Mouse (Mus musculus) CH12.LX (cell line): ENCODE data around the gene Hmox1. TPM values are rescaled to one million over a fixed set of nuclear protein-coding genes. Genes with fewer than 3 reads are reported as not detected.

Source experiments
- DNase-seq: peaks from one replicate; pipeline ENCODE4 v3.0.0-alpha.2; 2013; ENCODE audit errors: extremely low read depth
- H3K27ac ChIP-seq: 2 replicates; pipeline ENCODE4 v1.5.1; 2012; ENCODE audit warnings: low read depth, mild to moderate bottlenecking, control low read depth, moderate library complexity; ENCODE audit not compliant: insufficient read depth
- H3K27me3 ChIP-seq: replicated peaks from 2 replicates; pipeline ENCODE3; 2012; ENCODE audit warnings: inconsistent platforms
- H3K36me3 ChIP-seq, 2 experiments: replicated peaks in 1 of 2; 2 replicates each; pipeline versions ENCODE3 to v1.6.1; 2012; ENCODE audit warnings: inconsistent platforms in 1 of 2, low read length in 1 of 2, mild to moderate bottlenecking in 1 of 2, mixed read lengths in 1 of 2, moderate library complexity in 1 of 2; ENCODE audit not compliant: control insufficient read depth in 1 of 2, insufficient read depth in 1 of 2
- H3K4me1 ChIP-seq, 2 experiments: 2 replicates each; pipeline ENCODE4 v1.6.1; 2012; ENCODE audit warnings: inconsistent platforms in 1 of 2, moderate library complexity in 1 of 2; ENCODE audit not compliant: insufficient read depth in 2 of 2, control insufficient read depth in 1 of 2
- H3K4me2 ChIP-seq: 2 replicates; pipeline ENCODE4 v1.6.1; 2012; ENCODE audit warnings: low read depth, mild to moderate bottlenecking, control low read depth; ENCODE audit not compliant: poor library complexity, insufficient read depth, severe bottlenecking
- H3K4me3 ChIP-seq, 3 experiments: fragments of 150-350 bp in 1 of 3; sonication (generic) in 1 of 3; replicated peaks in 1 of 3; 2 replicates each; pipeline versions ENCODE3 to v1.5.1; 2011 to 2012; ENCODE audit warnings: low read depth in 2 of 3, low read length in 2 of 3, mild to moderate bottlenecking in 2 of 3, moderate library complexity in 2 of 3, control low read depth in 1 of 3, improper control_type of control experiment in 1 of 3, inconsistent platforms in 1 of 3, mixed read lengths in 1 of 3; ENCODE audit not compliant: poor library complexity in 1 of 3
- H3K79me2 ChIP-seq: replicated peaks from 2 replicates; pipeline ENCODE4 v1.6.1; 2012; ENCODE audit warnings: mild to moderate bottlenecking, moderate library complexity; ENCODE audit not compliant: control insufficient read depth, poor library complexity, insufficient read depth, severe bottlenecking; ENCODE audit errors: extremely low read depth
- H3K9ac ChIP-seq: 2 replicates; pipeline ENCODE4 v1.6.1; 2012; ENCODE audit warnings: low read depth, mild to moderate bottlenecking, control low read depth, moderate library complexity; ENCODE audit not compliant: insufficient read depth
- H3K9me3 ChIP-seq: replicated peaks from 2 replicates; pipeline ENCODE3; 2012; ENCODE audit warnings: low read length, inconsistent platforms, mixed read lengths
- CHD1 ChIP-seq: IDR thresholded peaks from 2 replicates; pipeline ENCODE4 v1.6.1; 2012; ENCODE audit warnings: low read depth, low read length, improper control_type of control experiment, inconsistent platforms
- CTCF ChIP-seq, 2 experiments: IDR thresholded peaks in 1 of 2; conservative IDR thresholded peaks in 1 of 2; 2 replicates each; pipeline ENCODE4 v1.5.1; 2011 to 2012; ENCODE audit warnings: low read depth in 2 of 2, low read length in 2 of 2, improper control_type of control experiment in 1 of 2, inconsistent platforms in 1 of 2, mild to moderate bottlenecking in 1 of 2, moderate library complexity in 1 of 2
- E2F4 ChIP-seq: IDR thresholded peaks from 2 replicates; pipeline ENCODE4 v1.6.1; 2011; ENCODE audit warnings: low read depth, low read length, improper control_type of control experiment; ENCODE audit not compliant: insufficient replicate concordance
- ELF1 ChIP-seq: IDR thresholded peaks from 2 replicates; pipeline ENCODE4 v1.6.1; 2014; ENCODE audit warnings: low read depth, mild to moderate bottlenecking, inconsistent platforms, low read length, improper control_type of control experiment
- HCFC1 ChIP-seq: IDR thresholded peaks from 2 replicates; pipeline ENCODE4 v1.6.1; 2012; ENCODE audit warnings: low read depth, mild to moderate bottlenecking, inconsistent platforms, low read length, improper control_type of control experiment
- IRF4 ChIP-seq: IDR thresholded peaks from 2 replicates; pipeline ENCODE4 v1.6.1; 2014; ENCODE audit warnings: low read depth, mild to moderate bottlenecking, inconsistent platforms, low read length, improper control_type of control experiment
- JUND ChIP-seq: conservative IDR thresholded peaks from 2 replicates; pipeline ENCODE4 v1.6.1; 2011; ENCODE audit warnings: low read depth, low read length, improper control_type of control experiment
- KAT2A ChIP-seq: IDR thresholded peaks from 2 replicates; pipeline ENCODE4 v1.6.1; 2012; ENCODE audit warnings: low read length, improper control_type of control experiment, inconsistent platforms; ENCODE audit not compliant: insufficient replicate concordance
- MAFK ChIP-seq: IDR thresholded peaks from 2 replicates; pipeline ENCODE4 v1.6.1; 2011; ENCODE audit warnings: low read length, improper control_type of control experiment; ENCODE audit not compliant: insufficient replicate concordance
- MAX ChIP-seq: IDR thresholded peaks from 2 replicates; pipeline ENCODE4 v1.6.1; 2011; ENCODE audit warnings: low read length, improper control_type of control experiment
- MAZ ChIP-seq: IDR thresholded peaks from 2 replicates; pipeline ENCODE4 v1.6.1; 2012; ENCODE audit warnings: low read depth, mild to moderate bottlenecking, inconsistent platforms, low read length, improper control_type of control experiment, moderate library complexity
- MEF2A ChIP-seq: IDR thresholded peaks from 2 replicates; pipeline ENCODE4 v1.6.1; 2014; ENCODE audit warnings: low read depth, mild to moderate bottlenecking, inconsistent platforms, low read length, improper control_type of control experiment, borderline replicate concordance
- MXI1 ChIP-seq: IDR thresholded peaks from 2 replicates; pipeline ENCODE4 v1.6.1; 2011; ENCODE audit warnings: mild to moderate bottlenecking, low read depth, low read length, improper control_type of control experiment
- MYC ChIP-seq: IDR thresholded peaks from 2 replicates; pipeline ENCODE4 v1.6.1; 2011; ENCODE audit warnings: low read depth, mild to moderate bottlenecking, improper control_type of control experiment, low read length
- NRF1 ChIP-seq: IDR thresholded peaks from 2 replicates; pipeline ENCODE4 v1.6.1; 2014; ENCODE audit warnings: low read depth, mild to moderate bottlenecking, inconsistent platforms, low read length, improper control_type of control experiment, moderate library complexity
- POLR2A ChIP-seq: IDR thresholded peaks from 2 replicates; pipeline ENCODE4 v1.6.1; 2011; ENCODE audit warnings: low read depth, mild to moderate bottlenecking, improper control_type of control experiment, low read length
- RCOR1 ChIP-seq: conservative IDR thresholded peaks from 2 replicates; pipeline ENCODE4 v1.6.1; 2012; ENCODE audit warnings: low read depth, mild to moderate bottlenecking, inconsistent platforms, low read length, improper control_type of control experiment
- SIN3A ChIP-seq: IDR thresholded peaks from 2 replicates; pipeline ENCODE4 v1.6.1; 2012; ENCODE audit warnings: low read length, improper control_type of control experiment, inconsistent platforms
- TBP ChIP-seq: conservative IDR thresholded peaks from 2 replicates; pipeline ENCODE4 v1.6.1; 2011; ENCODE audit warnings: low read depth, low read length, improper control_type of control experiment
- TCF12 ChIP-seq: IDR thresholded peaks from 2 replicates; pipeline ENCODE4 v1.6.1; 2014; ENCODE audit warnings: low read depth, mild to moderate bottlenecking, inconsistent platforms, low read length, improper control_type of control experiment
- UBTF ChIP-seq: IDR thresholded peaks from 2 replicates; pipeline ENCODE4 v1.6.1; 2012; ENCODE audit warnings: low read depth, mild to moderate bottlenecking, inconsistent platforms, low read length, improper control_type of control experiment, moderate library complexity
- USF1 ChIP-seq: IDR thresholded peaks from 2 replicates; pipeline ENCODE4 v1.6.1; 2014; ENCODE audit warnings: low read depth, mild to moderate bottlenecking, inconsistent platforms, low read length, improper control_type of control experiment
- ZC3H11A ChIP-seq: IDR thresholded peaks from 2 replicates; pipeline ENCODE4 v1.6.1; 2012; ENCODE audit warnings: low read depth, mild to moderate bottlenecking, inconsistent platforms, low read length, improper control_type of control experiment
- ZMIZ1 ChIP-seq: IDR thresholded peaks from 2 replicates; pipeline ENCODE4 v1.6.1; 2012; ENCODE audit warnings: low read depth, mild to moderate bottlenecking, inconsistent platforms, low read length, improper control_type of control experiment
- ZNF384 ChIP-seq: IDR thresholded peaks from 2 replicates; pipeline ENCODE4 v1.6.1; 2012; ENCODE audit warnings: low read depth, low read length, improper control_type of control experiment, inconsistent platforms
- dilution Hi-C: fragments of 300-500 bp; cut with MboI; formaldehyde crosslinking; loops from 2 replicates; pipeline ENCODE4 v1.14.3; 2020; ENCODE audit warnings: low sequenced_read_pairs; ENCODE audit not compliant: extremely low pct_unique_long_range_greater_than_20kb, extremely low pct_ligation_motif_present
- in situ Hi-C: fragments of 300-500 bp; cut with MboI; formaldehyde crosslinking; loops from 3 replicates; pipeline ENCODE4 v1.14.3; 2019; ENCODE audit warnings: low sequenced_read_pairs, low pct_ligation_motif_present, low pct_unique_long_range_greater_than_20kb, mixed read lengths
- polyA plus RNA-seq: library from polyadenylated mRNA; unstranded; fragments of >175 nt; gene quantifications from 2 replicates; pipeline ENCODE4 v1.2.1, GENCODE M21; 2012; ENCODE audit warnings: low read depth; ENCODE audit not compliant: insufficient read length
- total RNA-seq, 2 experiments: library from RNA; depleted of rRNA; stranded (reverse); fragments of 300-350 nt in 1 of 2; fragments of >200 nt in 1 of 2; gene quantifications; 2 replicates each; pipeline ENCODE4 v1.2.3; 2012 to 2014

Gene Hmox1
- total and polyA plus RNA-seq, 3 experiments = 39.7 to 92.2 (median 67.3) TPM

- no peak for TF ChIP-seq MAZ
- TF ChIP-seq MAFK = no peak
- no peak for TF ChIP-seq HCFC1
- TF ChIP-seq TBP = no peak
- no peak for TF ChIP-seq USF1
- TF ChIP-seq MEF2A = no peak
- no peak for TF ChIP-seq RCOR1
- TF ChIP-seq CHD1 = no peak
- no peak for TF ChIP-seq NRF1
- no peak for TF ChIP-seq ZC3H11A
- TF ChIP-seq TCF12 = no peak
- TF ChIP-seq MYC = no peak
- no peak for TF ChIP-seq ZMIZ1
- TF ChIP-seq POLR2A = no peak
- TF ChIP-seq E2F4 = no peak
- H3K36me3 ChIP-seq = peaks cover 5 to 45% of the 10 kb centered on the region in 2 experiments
- dilution Hi-C loops (no loop called here), in situ Hi-C loops (loop anchor here (25.0 kb wide), 1 partner anchor 101 kb away; no protein-coding TSS in a partner anchor)
- no peak overlapping the region for H3K4me2 ChIP-seq
- H3K4me1 ChIP-seq = no peaks in the 10 kb centered on the region
- no peaks in the 10 kb centered on the region for H3K9me3 ChIP-seq
- H3K27me3 ChIP-seq = no peaks in the 10 kb centered on the region
- no peak overlapping the region for H3K4me3 ChIP-seq
- DNase-seq = no peak
- no peaks in the 10 kb centered on the region for H3K79me2 ChIP-seq
- H3K9ac ChIP-seq = no peak overlapping the region
- H3K27ac ChIP-seq = no peak overlapping the region
Observed at GRCm38 (mm10) chr8:75136256-75136655, 42.8 kb downstream of the Hmox1 start.

- no peak for DNase-seq
- Histone ChIP-seq H3K27ac (no peak overlapping the region), H3K4me2 (no peak overlapping the region), H3K36me3 (peaks cover 2 to 33% of the 10 kb centered on the region in 2 experiments), H3K79me2 (no peaks in the 10 kb centered on the region), H3K9me3 (no peaks in the 10 kb centered on the region), H3K4me1 (no peaks in the 10 kb centered on the region), H3K9ac (no peak overlapping the region), H3K4me3 (no peak overlapping the region), H3K27me3 (no peaks in the 10 kb centered on the region)
- no peak for TF ChIP-seq ELF1
- no peak for TF ChIP-seq UBTF
- TF ChIP-seq ZMIZ1 = no peak
- TF ChIP-seq CHD1 = no peak
- TF ChIP-seq JUND = no peak
- no peak for TF ChIP-seq MAX
- TF ChIP-seq CTCF (conservative IDR thresholded peaks at IDR 0.05 in 1 of 2, IDR thresholded peaks at IDR 0.05 in 1 of 2; ENCODE audit: low read depth in 2 of 2, low read length in 2 of 2) = no peak
- no peak for TF ChIP-seq MXI1
- no peak for TF ChIP-seq SIN3A
- TF ChIP-seq TCF12 = no peak
- no peak for TF ChIP-seq MAFK
- no peak for TF ChIP-seq MAZ
- no peak for TF ChIP-seq ZNF384
- TF ChIP-seq KAT2A = no peak
- TF ChIP-seq IRF4 = no peak
- in situ Hi-C loops = loop anchor here (25.0 kb wide), 1 partner anchor 100 kb away; no protein-coding TSS in a partner anchor
- dilution Hi-C loops = no loop called here
Observed at GRCm38 (mm10) chr8:75137536-75137935, 44.1 kb downstream of the Hmox1 start.
